Comparison of ENCODE assay signal across 26 mouse cellular contexts in the genomic region with DNA sequence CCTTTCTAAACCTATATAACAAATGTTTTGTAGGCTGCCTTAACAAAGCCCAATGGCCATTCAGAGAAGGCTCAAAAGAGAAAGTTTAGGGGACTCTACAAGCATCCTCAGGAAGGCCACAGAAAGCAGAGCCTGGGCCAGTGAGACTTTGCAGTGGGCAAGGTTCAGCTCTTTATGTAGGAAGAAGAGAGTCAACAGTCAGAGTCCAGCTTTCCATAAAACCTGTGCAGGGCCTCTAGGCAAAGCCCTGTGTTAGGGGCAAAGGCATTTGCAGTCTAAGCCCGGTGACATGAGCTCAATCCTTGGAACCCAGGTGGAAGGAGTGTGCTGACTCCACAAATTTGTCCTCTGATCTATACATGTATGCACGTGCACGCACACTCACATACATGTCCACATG. TPM values are rescaled to one million over a fixed set of nuclear protein-coding genes. Genes with fewer than 3 reads are reported as not detected.
"Had no signal": no experiment of that assay in that cellular context is flagged by ENCODE, and none has a peak within 500 bp of the region (broad histone marks: within the 10 kb centered on the region; RNA-seq: fewer than 3 reads in every experiment).

No protein-coding gene starts in this region.

- DNase-seq: kidney, adult 18-20 months; kidney, adult 9 months; kidney, postnatal 25 days; layer of hippocampus, postnatal 36 days; lung, adult 18-20 months; lung, postnatal 10 days; lung, postnatal 36 days; retina, postnatal 1 day; right cerebral cortex, postnatal 25 days; spleen, adult 18-20 months; thymus, postnatal 25 days had no signal

- ATAC-seq: inflammation-experienced regulatory T-cells, adult 6 months; midbrain, embryonic 13.5 days; midbrain, embryonic 16.5 days had no signal

- H3K9ac ChIP-seq: lung, embryonic 15.5 days; midbrain, embryonic 13.5 days; neural tube, embryonic 13.5 days; stomach, embryonic 15.5 days had no signal

- H3K4me2 ChIP-seq: lung, embryonic 15.5 days; midbrain, embryonic 13.5 days; neural tube, embryonic 13.5 days; stomach, embryonic 15.5 days had no signal

- H3K9me3 ChIP-seq: lung, embryonic 15.5 days; megakaryocyte, embryonic 14.5 days; midbrain, embryonic 10.5 days; midbrain, embryonic 13.5 days; neural tube, embryonic 13.5 days; stomach, embryonic 15.5 days had no signal

- H3K36me3 ChIP-seq: lung, embryonic 15.5 days; midbrain, embryonic 10.5 days; midbrain, embryonic 13.5 days; neural tube, embryonic 13.5 days; stomach, embryonic 15.5 days had no signal

- H3K4me3 ChIP-seq: left cerebral cortex, adult 2 months; lung, embryonic 15.5 days; megakaryocyte, embryonic 14.5 days; midbrain, embryonic 10.5 days; midbrain, embryonic 13.5 days; myocyte; neural tube, embryonic 13.5 days; stomach, embryonic 15.5 days had no signal

- H3K27me3 ChIP-seq: lung, embryonic 15.5 days; midbrain, embryonic 13.5 days; neural tube, embryonic 13.5 days; stomach, embryonic 15.5 days had no signal

- H3K27ac ChIP-seq: kidney, postnatal 0 days; left cerebral cortex, adult 2 months; lung, embryonic 15.5 days; midbrain, embryonic 10.5 days; midbrain, embryonic 13.5 days; neural tube, embryonic 13.5 days; stomach, embryonic 15.5 days had no signal

- H3K4me1 ChIP-seq: midbrain, embryonic 13.5 days; neural tube, embryonic 13.5 days had no signal

RNA-seq across cellular contexts. Expression of a gene that starts 2.0 kb away (rescaled TPM):
- total RNA-seq: monocyte, adult 5-6 weeks; neutrophil, adult 5-6 weeks had no signal

RNA-seq across cellular contexts. Expression of a gene that starts 14.9 kb away (rescaled TPM):
- total RNA-seq: left cerebral cortex, postnatal 10 days had no signal
- polyA plus RNA-seq: inflammation-experienced regulatory T-cells, adult 6 months; midbrain, embryonic 10.5 days; midbrain, embryonic 16.5 days; thymus, postnatal 0 days had no signal
